Mouse (Mus musculus): ENCODE results near the gene Six4. TPM values are rescaled to one million over a fixed set of nuclear protein-coding genes. Genes with fewer than 3 reads are reported as not detected.

Gene Six4
- polyA plus RNA-seq (2015; fragmentation: Nextera tagmentation; extraction: Ambion mirVana) = 0.43 and 0.45 TPM in 2 replicates

DNA sequence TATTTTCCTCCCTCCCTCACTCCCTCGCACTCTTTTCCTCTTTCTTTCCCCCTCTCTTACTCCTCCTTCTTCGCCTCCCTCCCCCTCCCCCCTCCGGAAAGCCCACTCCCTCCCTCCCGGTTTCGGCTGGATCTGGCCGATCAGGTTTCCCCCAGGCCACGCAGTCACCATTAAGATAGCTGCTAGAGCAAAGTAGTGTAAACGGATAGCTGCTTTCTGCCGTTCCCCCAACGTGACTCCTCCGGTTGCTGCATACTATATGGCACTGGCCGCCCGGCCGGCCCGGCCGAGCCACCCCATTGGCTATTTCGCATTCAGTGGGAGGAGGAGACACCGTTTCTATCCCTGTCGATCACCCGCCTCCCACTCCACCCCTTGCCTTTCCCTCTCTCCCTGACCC lies at the start of gene Six4:
Gene Six4, minus strand, starts transcription at position 261 of the 400 bp plus-strand sequence.

DNA sequence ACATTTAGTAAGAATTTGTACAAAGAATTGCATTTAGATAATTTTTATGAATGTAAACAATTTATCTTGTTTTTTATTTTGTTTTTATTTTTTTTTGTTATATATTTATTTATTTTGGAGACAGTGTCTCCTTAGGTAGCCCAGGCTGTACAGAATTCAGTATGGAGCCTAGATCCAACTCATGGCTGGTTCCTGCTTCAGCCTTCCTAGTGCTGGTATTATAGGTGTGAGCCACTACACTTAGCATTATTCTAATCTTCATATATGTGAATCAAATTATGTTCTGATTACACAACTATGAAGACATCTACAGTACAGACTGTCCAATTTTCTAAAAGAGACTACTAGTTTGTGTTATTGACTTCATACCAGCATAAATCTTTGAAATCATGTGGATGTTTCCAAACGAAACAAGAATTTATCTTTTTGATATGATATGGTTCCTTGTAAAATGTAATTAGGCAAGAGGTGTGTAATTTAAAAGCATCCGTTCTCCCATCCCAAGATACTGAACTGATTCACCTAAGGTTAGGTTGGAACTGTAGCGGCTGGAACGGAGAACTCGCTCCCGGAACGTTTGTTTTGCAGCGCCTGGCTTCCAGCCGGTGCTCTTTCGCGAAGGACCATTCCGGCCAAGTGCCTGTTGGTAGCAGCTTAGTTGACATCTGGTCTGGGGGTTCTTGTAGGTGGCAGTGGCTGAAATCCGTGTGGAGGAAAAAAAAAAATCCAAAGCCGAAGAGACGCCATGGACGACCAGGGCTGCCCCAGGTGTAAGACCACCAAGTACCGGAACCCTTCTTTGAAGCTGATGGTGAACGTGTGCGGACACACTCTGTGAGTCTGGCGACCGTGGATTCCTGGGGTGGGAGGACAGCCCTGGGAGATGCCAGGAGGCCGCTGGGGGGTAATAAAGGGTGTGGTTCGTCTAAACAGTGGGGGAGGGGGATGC lies 10.1 kb upstream of the Six4 start, which contains the start of gene Mnat1:
Gene Mnat1, plus strand, starts transcription at position 625 of the 949 bp plus-strand sequence.

GRCm38 (mm10) chr12:73053668-73054241 lies 59.5 kb downstream of the Six4 start, which contains the start of gene Six1:
Six1 (minus strand) TSS chr12:73053887.

Other genes starting within 250 kb of the Six4 start
- not detected in 2 replicates for gene Six6, start 173.6 kb downstream of the Six4 start, polyA plus RNA-seq (2015; fragmentation: Nextera tagmentation; extraction: Ambion mirVana)
- gene 4930447C04Rik, start 172.7 kb downstream of the Six4 start, polyA plus RNA-seq (2015; fragmentation: Nextera tagmentation; extraction: Ambion mirVana) = 1.4 and 1.7 TPM in 2 replicates
- gene Six1, start 59.6 kb downstream of the Six4 start, polyA plus RNA-seq (2015; fragmentation: Nextera tagmentation; extraction: Ambion mirVana) = 0.25 and 0.41 TPM in 2 replicates
- 16.9 and 19.9 TPM in 2 replicates for gene Mnat1, start 10.3 kb upstream of the Six4 start, polyA plus RNA-seq (2015; fragmentation: Nextera tagmentation; extraction: Ambion mirVana)
- 7.7 and 9.9 TPM in 2 replicates for gene Trmt5, start 173.3 kb upstream of the Six4 start, polyA plus RNA-seq (2015; fragmentation: Nextera tagmentation; extraction: Ambion mirVana)
- 6.2 and 7.8 TPM in 2 replicates for gene Slc38a6, start 173.3 kb upstream of the Six4 start, polyA plus RNA-seq (2015; fragmentation: Nextera tagmentation; extraction: Ambion mirVana)